In the genomic region with DNA sequence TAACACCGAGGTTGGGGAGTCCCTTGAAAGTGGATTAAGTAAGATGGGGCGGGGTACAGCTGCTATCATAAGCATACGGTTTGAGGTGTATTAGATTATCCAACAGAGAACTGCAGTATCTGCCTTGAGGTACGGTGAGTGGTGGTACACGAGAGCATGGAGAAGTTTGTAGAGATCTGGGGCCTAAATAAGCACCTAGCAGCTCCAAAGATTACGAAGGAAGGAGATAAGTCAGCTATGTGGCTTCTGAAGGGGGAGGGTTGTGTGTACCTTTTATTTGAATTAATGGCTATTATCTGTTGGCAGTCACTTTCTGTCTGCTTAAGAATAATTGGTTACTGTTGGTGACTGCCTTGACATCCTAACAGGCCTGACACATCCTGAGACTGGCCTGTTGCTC, we compare ENCODE assay signal across 23 mouse cellular contexts. TPM values are rescaled to one million over a fixed set of nuclear protein-coding genes. Genes with fewer than 3 reads are reported as not detected.
DNase-seq lines count a peak whose midpoint lies in the region; ATAC-seq and TF ChIP-seq lines count a peak whose summit lies in the region.
"Had no signal": no experiment of that assay in that cellular context is flagged by ENCODE, and none has a peak within 500 bp of the region (broad histone marks: within the 10 kb centered on the region; RNA-seq: fewer than 3 reads in every experiment).

No protein-coding gene starts in this region.

- in situ Hi-C loops in ES-E14 (cut with MboI; ENCODE audit: low sequenced_read_pairs in 2 of 2, unreplicated experiment in 2 of 2) = no loop called here

- H3K36me3 ChIP-seq in liver, embryonic 11.5 days (ENCODE audit: control insufficient read depth, insufficient read depth, low read length) = peaks cover 32% of the 10 kb centered on the region
- H3K36me3 ChIP-seq in ES-E14 (ENCODE audit: control insufficient read depth, insufficient read depth, low read length, poor library complexity, severe bottlenecking) = peaks cover 42% of the 10 kb centered on the region
- peaks cover 58% of the 10 kb centered on the region for H3K36me3 ChIP-seq in embryonic facial prominence, embryonic 14.5 days (ENCODE audit: control insufficient read depth, insufficient read depth, low read length)
- peaks cover 40% of the 10 kb centered on the region for H3K36me3 ChIP-seq in liver, embryonic 16.5 days (ENCODE audit: control insufficient read depth, insufficient read depth)

- no peaks in the 10 kb centered on the region for H3K27me3 ChIP-seq in liver, embryonic 11.5 days (replicated peaks; ENCODE audit: control insufficient read depth, insufficient read depth, low read length)
- no peaks in the 10 kb centered on the region for H3K27me3 ChIP-seq in embryonic facial prominence, embryonic 14.5 days (replicated peaks; ENCODE audit: control insufficient read depth, insufficient read depth, low read length)
- H3K27me3 ChIP-seq in liver, embryonic 16.5 days (ENCODE audit: control insufficient read depth, insufficient read depth, low read depth, low read length) = no peaks in the 10 kb centered on the region
- H3K27me3 ChIP-seq: forebrain, embryonic 12.5 days; megakaryocyte, embryonic 14.5 days had no signal

- no peaks in the 10 kb centered on the region for H3K9me3 ChIP-seq in liver, embryonic 11.5 days (ENCODE audit: control insufficient read depth, low read length)
- no peaks in the 10 kb centered on the region for H3K9me3 ChIP-seq in ES-E14 (ENCODE audit: control insufficient read depth, insufficient read depth, low read depth, low read length)
- no peaks in the 10 kb centered on the region for H3K9me3 ChIP-seq in embryonic facial prominence, embryonic 14.5 days (ENCODE audit: control insufficient read depth, low read length)
- H3K9me3 ChIP-seq in liver, embryonic 16.5 days (replicated peaks; ENCODE audit: control insufficient read depth, low read length) = no peaks in the 10 kb centered on the region
- H3K9me3 ChIP-seq: forebrain, embryonic 12.5 days; megakaryocyte, embryonic 14.5 days had no signal

- DNase-seq in liver, embryonic 11.5 days (ENCODE audit: low spot score) = no peak
- DNase-seq in liver (no peak), ES-E14 (ENCODE audit: low read depth, low spot score) (no peak)
- no peak for DNase-seq in embryonic facial prominence, embryonic 14.5 days (ENCODE audit: low spot score)
- no peak for DNase-seq in adrenal gland, postnatal 10 days
- DNase-seq: adrenal gland, adult 2 months; cerebellum, adult 18-20 months; cerebellum, postnatal 14 days; gastrocnemius, postnatal 25 days; heart, adult 18-20 months; heart, postnatal 36 days; kidney, adult 9 months; kidney, postnatal 14 days; lung, adult 18-20 months; lung, postnatal 14 days; right cerebral cortex, postnatal 14 days had no signal

- peaks cover 12% of the 10 kb centered on the region; the same call in 1 of the 2 replicates for H3K4me1 ChIP-seq in liver, embryonic 11.5 days (replicated peaks; ENCODE audit: control insufficient read depth, insufficient read depth, low read length)
- peaks cover 2 to 4% of the 10 kb centered on the region in 2 experiments; a peak in 1 of 4 replicates for H3K4me1 ChIP-seq in ES-E14 (ENCODE audit: control insufficient read depth in 2 of 2, insufficient read depth in 2 of 2, low read length in 2 of 2, poor library complexity in 1 of 2)
- H3K4me1 ChIP-seq in embryonic facial prominence, embryonic 14.5 days (ENCODE audit: control insufficient read depth, insufficient read depth, low read length) = peaks cover 15% of the 10 kb centered on the region
- peaks cover 24% of the 10 kb centered on the region for H3K4me1 ChIP-seq in liver, embryonic 16.5 days (ENCODE audit: control insufficient read depth, low read depth, low read length)

- ATAC-seq in liver, embryonic 11.5 days (replicated peaks; ENCODE audit: low FRiP score) = no peak
- no peak for ATAC-seq in embryonic facial prominence, embryonic 14.5 days (ENCODE audit: low read depth)
- ATAC-seq in liver, embryonic 16.5 days (ENCODE audit: low read depth) = no peak
- no peak for ATAC-seq in CD4-positive, CD25-positive, alpha-beta regulatory T cell, adult 4 months
- ATAC-seq: inflammation-experienced regulatory T-cells, adult 6 months had no signal

- H3K4me3 ChIP-seq in liver, embryonic 11.5 days (ENCODE audit: low read depth, low read length) = peak overlapping the region; percentile 99
- peak overlapping the region in 1 of 2 experiments; percentile 99; a peak in 1 of 4 replicates for H3K4me3 ChIP-seq in ES-E14 (ENCODE audit: insufficient read depth in 1 of 2, low read depth in 1 of 2, low read length in 2 of 2, poor library complexity in 1 of 2, severe bottlenecking in 1 of 2)
- H3K4me3 ChIP-seq in embryonic facial prominence, embryonic 14.5 days (ENCODE audit: low read depth, low read length) = no peak overlapping the region
- H3K4me3 ChIP-seq in liver, embryonic 16.5 days (ENCODE audit: low read depth, low read length) = no peak overlapping the region
- H3K4me3 ChIP-seq: forebrain, embryonic 12.5 days; layer of hippocampus, adult 2 months had no signal

- H3K4me2 ChIP-seq in liver, embryonic 11.5 days = peak overlapping the region; percentile 97
- no peak overlapping the region for H3K4me2 ChIP-seq in embryonic facial prominence, embryonic 14.5 days (ENCODE audit: low read depth, low read length)
- H3K4me2 ChIP-seq in liver, embryonic 16.5 days (ENCODE audit: low read depth, low read length) = peak overlapping the region; percentile 75; the same call in 1 of the 2 replicates
- H3K4me2 ChIP-seq: forebrain, embryonic 12.5 days; hindbrain, embryonic 14.5 days had no signal

- 0 out of 2 replicates have a peak overlapping the region, but pooled peaks have one; percentile 96 for H3K27ac ChIP-seq in liver, embryonic 11.5 days (ENCODE audit: low read depth, low read length)
- no peak overlapping the region; the same call in 1 of the 2 replicates for H3K27ac ChIP-seq in ES-E14 (ENCODE audit: insufficient read depth, low read depth, low read length, poor library complexity, severe bottlenecking)
- H3K27ac ChIP-seq in embryonic facial prominence, embryonic 14.5 days (replicated peaks; ENCODE audit: low read depth, low read length) = no peak overlapping the region
- H3K27ac ChIP-seq in liver, embryonic 16.5 days (ENCODE audit: low read length) = peak overlapping the region; percentile 14; the same call in 1 of the 2 replicates
- H3K27ac ChIP-seq: forebrain, embryonic 12.5 days; hindbrain, embryonic 14.5 days had no signal

- H3K9ac ChIP-seq in liver, embryonic 11.5 days (ENCODE audit: low read depth, low read length) = peak overlapping the region; percentile 37; the same call in 1 of the 2 replicates
- H3K9ac ChIP-seq in ES-E14 (ENCODE audit: insufficient read depth, low read depth, low read length, poor library complexity, severe bottlenecking) = peak overlapping the region; percentile 100; the same call in 1 of the 2 replicates
- peak overlapping the region; percentile 45 for H3K9ac ChIP-seq in embryonic facial prominence, embryonic 14.5 days (ENCODE audit: low read depth, low read length)
- H3K9ac ChIP-seq in liver, embryonic 16.5 days (ENCODE audit: low read depth, low read length) = no peak overlapping the region
- H3K9ac ChIP-seq: forebrain, embryonic 12.5 days; hindbrain, embryonic 14.5 days had no signal

- WGBS in liver, embryonic 11.5 days = 59% methylated on average over 6 of the region's 6 CpGs
- 84% methylated on average over 6 of the region's 6 CpGs for WGBS in embryonic facial prominence, embryonic 14.5 days
- 36% methylated on average over 6 of the region's 6 CpGs for WGBS in liver, embryonic 16.5 days (ENCODE audit: insufficient replicate concordance)

TF ChIP-seq in ES-E14, 5 proteins besides CTCF, POLR2A, EP300 and RAD21:
- TF ChIP-seq MAFK (IDR thresholded peaks at IDR 0.05; ENCODE audit: insufficient read depth, low read depth, low read length) (no peak), ZNF384 (IDR thresholded peaks at IDR 0.05; ENCODE audit: low read depth, low read length) (no peak), CHD2 (IDR thresholded peaks at IDR 0.05; ENCODE audit: low read depth, low read length) (no peak), ZC3H11A (IDR thresholded peaks at IDR 0.05; ENCODE audit: borderline replicate concordance, low read depth, low read length) (no peak), HCFC1 (IDR thresholded peaks at IDR 0.05; ENCODE audit: borderline replicate concordance, insufficient read depth, low read length) (no peak)
TF ChIP-seq in ES-E14: peak in this region for 0.

RNA-seq across cellular contexts. Expression of gene Rpl31, which starts 2.8 kb away (rescaled TPM):
- polyA plus RNA-seq in liver, embryonic 11.5 days (2014; fragmentation: Nextera tagmentation; extraction: Ambion mirVana) = 694 and 768 TPM in 2 replicates
- total RNA-seq in ES-E14 (2012; rRNA removed) = 1,395 and 1,593 TPM in 2 replicates
- 754 and 803 TPM in 2 replicates for polyA plus RNA-seq in embryonic facial prominence, embryonic 14.5 days (2014; fragmentation: Nextera tagmentation; extraction: Ambion mirVana)
- 252 and 283 TPM in 2 replicates for polyA plus RNA-seq in liver, embryonic 16.5 days (2015; fragmentation: Nextera tagmentation; extraction: Ambion mirVana)
- 100 to 1,000 TPM; 867 to 928 TPM for total RNA-seq in adrenal gland, postnatal 10 days (2021)
- 100 to 1,000 TPM; 322 to 513 TPM for polyA plus RNA-seq in CD4-positive, CD25-positive, alpha-beta regulatory T cell, adult 4 months (2017; shearing (Covaris generic))

Comparison
In these comparisons a context has a peak if more than half of its experiments do, and no peak if none do; other contexts are left out.
1. H3K27ac ChIP-seq: peak in liver, embryonic 11.5 days (single experiment) and liver, embryonic 16.5 days (single experiment); none in ES-E14 (single experiment) and embryonic facial prominence, embryonic 14.5 days (single experiment).